Mouse (Mus musculus) kidney, embryonic 14.5 days (tissue): ENCODE measurements around the gene Gnat2. TPM values are rescaled to one million over a fixed set of nuclear protein-coding genes. Genes with fewer than 3 reads are reported as not detected.

Experiments used
- ATAC-seq: fragments of 200-750 bp; cut with Nextera tagmentation; 2 replicates; pipeline ENCODE4 v1.8.0; 2017; ENCODE audit warnings: moderate number of reproducible peaks, mild to moderate bottlenecking, moderate TSS enrichment, moderate library complexity; ENCODE audit not compliant: low FRiP score, low TSS enrichment
- H3K27ac ChIP-seq: fragments of 300-500 bp; sonication (generic); 2 replicates; pipeline ENCODE4 v1.5.1; 2014; ENCODE audit warnings: low read depth, mild to moderate bottlenecking, low read length, moderate library complexity, mixed read lengths
- H3K27me3 ChIP-seq: fragments of 300-500 bp; sonication (generic); 2 replicates; pipeline ENCODE4 v1.6.1; 2014; ENCODE audit warnings: mild to moderate bottlenecking, low read length; ENCODE audit not compliant: control insufficient read depth, insufficient read depth
- H3K36me3 ChIP-seq: fragments of 300-500 bp; sonication (generic); 2 replicates; pipeline ENCODE4 v1.6.1; 2014; ENCODE audit warnings: low read length, mixed read lengths; ENCODE audit not compliant: control insufficient read depth, insufficient read depth
- H3K4me1 ChIP-seq: fragments of 300-500 bp; sonication (generic); 2 replicates; pipeline ENCODE4 v1.6.1; 2014; ENCODE audit warnings: low read length, mixed read lengths; ENCODE audit not compliant: control insufficient read depth, insufficient read depth
- H3K4me2 ChIP-seq: fragments of 300-500 bp; sonication (generic); replicated peaks from 2 replicates; pipeline ENCODE4 v1.6.1; 2014; ENCODE audit warnings: low read depth, mild to moderate bottlenecking, low read length
- H3K4me3 ChIP-seq: fragments of 300-500 bp; sonication (generic); 2 replicates; pipeline ENCODE4 v1.5.1; 2014; ENCODE audit warnings: mild to moderate bottlenecking, low read length
- H3K9ac ChIP-seq: fragments of 300-500 bp; sonication (generic); 2 replicates; pipeline ENCODE4 v1.6.1; 2014; ENCODE audit warnings: low read depth, mild to moderate bottlenecking, low read length, moderate library complexity
- H3K9me3 ChIP-seq: fragments of 300-500 bp; sonication (generic); 2 replicates; pipeline ENCODE4 v1.6.1; 2016; ENCODE audit warnings: low read length; ENCODE audit not compliant: control insufficient read depth
- WGBS: fragments of 180-500 bp; shearing (Covaris S2); extraction: QIAGEN DNeasy Blood & Tissue Kit; methylation state at CpG from one replicate; pipeline ENCODE4 v1.1.7; 2014; 5-methylcytosine and 5-hydroxymethylcytosine counted together
- polyA plus RNA-seq: library from polyadenylated mRNA; unstranded; fragments of >200 nt; fragmentation: Nextera tagmentation; extraction: Ambion mirVana; gene quantifications from 2 replicates; pipeline ENCODE4 v1.2.1, GENCODE M21; 2014

Gene Gnat2
- polyA plus RNA-seq, 1 experiment from 2014 or later: 1.5 TPM

DNA sequence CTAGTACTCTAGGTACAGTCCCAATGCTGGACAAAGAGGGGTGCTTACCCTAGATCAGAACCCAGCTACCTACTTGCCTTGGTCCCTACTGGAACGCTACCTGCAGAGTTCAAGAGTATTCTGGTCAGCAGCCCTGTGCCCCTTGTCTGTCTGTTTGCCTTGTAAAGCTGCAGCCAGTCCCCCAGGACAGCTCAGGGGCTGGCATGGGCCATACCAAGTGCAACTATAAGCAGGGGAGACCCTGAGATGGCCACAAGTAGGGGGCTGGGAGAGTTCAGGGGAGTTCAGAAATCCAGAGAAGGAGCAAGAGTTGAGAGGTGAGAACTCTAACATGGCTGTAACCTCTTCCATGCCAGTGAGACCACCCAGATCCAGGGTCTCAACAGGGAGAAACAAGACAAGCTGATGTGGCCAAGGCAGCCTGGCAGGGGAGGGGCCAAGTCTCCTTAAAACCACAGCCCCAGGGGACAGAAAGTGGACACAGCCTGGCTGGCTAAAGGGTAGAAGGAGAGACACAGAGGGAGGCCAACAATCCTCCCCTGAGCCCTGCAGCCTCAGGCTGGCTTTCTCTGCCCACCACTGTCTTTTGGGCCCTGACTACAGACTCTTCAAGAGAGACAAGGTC, 10.2 kb upstream of the Gnat2 start:
- Histone ChIP-seq H3K4me2 (peak overlapping the region; percentile 2; the same call in 1 of the 2 replicates), H3K27me3 (no peaks in the 10 kb centered on the region), H3K4me3 (no peak overlapping the region), H3K9me3 (no peaks in the 10 kb centered on the region), H3K36me3 (peaks cover 36% of the 10 kb centered on the region), H3K27ac (no peak overlapping the region), H3K4me1 (peaks cover 30% of the 10 kb centered on the region), H3K9ac (0 out of 2 replicates have a peak overlapping the region, but pooled peaks have one; percentile 19)
- no peak for ATAC-seq
- WGBS: 62% methylated on average over 1 of the region's 1 CpGs

GRCm38 (mm10) chr3:108083161-108083560, 9.4 kb upstream of the Gnat2 start:
- peak overlapping the region; percentile 14; the same call in 1 of the 2 replicates for H3K9ac ChIP-seq
- ATAC-seq: no peak
- no peaks in the 10 kb centered on the region for H3K27me3 ChIP-seq
- H3K4me3 ChIP-seq: no peak overlapping the region
- peaks cover 32% of the 10 kb centered on the region for H3K4me1 ChIP-seq
- no peak overlapping the region for H3K4me2 ChIP-seq
- no peak overlapping the region for H3K27ac ChIP-seq
- WGBS: 49% methylated on average over 2 of the region's 2 CpGs
- H3K36me3 ChIP-seq: peaks cover 30% of the 10 kb centered on the region
- no peaks in the 10 kb centered on the region for H3K9me3 ChIP-seq

DNA sequence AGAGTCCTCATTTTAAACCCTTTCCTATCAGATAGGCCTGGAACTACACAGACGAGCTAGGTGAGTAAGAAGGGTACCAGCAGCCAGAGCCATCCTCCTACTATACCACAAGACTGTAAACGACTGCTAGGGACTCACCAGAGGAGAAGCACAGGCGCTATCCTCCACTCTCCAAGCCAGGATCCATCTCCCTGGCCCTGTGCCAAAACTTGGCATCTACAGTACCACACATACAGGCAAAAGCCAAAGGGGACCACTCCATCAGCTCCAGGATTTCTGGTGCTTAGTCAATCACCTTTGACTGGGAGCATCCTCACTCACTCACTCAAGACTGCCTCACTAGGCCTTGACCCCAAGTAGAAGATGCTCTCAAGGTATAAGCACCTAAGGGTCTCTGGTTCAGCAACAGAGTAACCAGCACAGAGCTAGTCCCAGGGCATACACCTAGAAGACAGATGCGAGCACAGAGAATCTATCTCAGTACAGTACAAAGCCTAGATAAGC, 8.6 kb upstream of the Gnat2 start:
- H3K9ac ChIP-seq: peak overlapping the region; percentile 14; the same call in 1 of the 2 replicates
- no peak overlapping the region for H3K27ac ChIP-seq
- H3K36me3 ChIP-seq: peaks cover 23% of the 10 kb centered on the region
- no peaks in the 10 kb centered on the region for H3K27me3 ChIP-seq
- H3K4me2 ChIP-seq: peak overlapping the region; percentile 96
- H3K4me3 ChIP-seq: no peak overlapping the region; the same call in 1 of the 2 replicates
- 85% methylated on average over 4 of the region's 4 CpGs for WGBS
- H3K9me3 ChIP-seq: no peaks in the 10 kb centered on the region
- no peak for ATAC-seq
- H3K4me1 ChIP-seq: peaks cover 32% of the 10 kb centered on the region

GRCm38 (mm10) chr3:108084767-108085270, 7.8 kb upstream of the Gnat2 start:
- Histone ChIP-seq H3K4me2 (peak overlapping the region; percentile 96), H3K36me3 (peaks cover 15% of the 10 kb centered on the region; the same call in 1 of the 2 replicates), H3K27me3 (no peaks in the 10 kb centered on the region), H3K9me3 (no peaks in the 10 kb centered on the region), H3K4me3 (peak overlapping the region; percentile 78), H3K27ac (peak overlapping the region; percentile 94), H3K9ac (peak overlapping the region; percentile 73), H3K4me1 (peaks cover 32% of the 10 kb centered on the region)
- peak; percentile 8 for ATAC-seq
- WGBS: 14% methylated on average over 13 of the region's 13 CpGs

GRCm38 (mm10) chr3:108085281-108085720, 7.3 kb upstream of the Gnat2 start:
- peaks cover 32% of the 10 kb centered on the region for H3K4me1 ChIP-seq
- ATAC-seq: peak; percentile 87
- H3K4me2 ChIP-seq: peak overlapping the region; percentile 96
- H3K36me3 ChIP-seq: peaks cover 10% of the 10 kb centered on the region; the same call in 1 of the 2 replicates
- H3K9ac ChIP-seq: peak overlapping the region; percentile 73
- H3K9me3 ChIP-seq: no peaks in the 10 kb centered on the region
- WGBS: 1% methylated on average over 12 of the region's 14 CpGs
- H3K27ac ChIP-seq: peak overlapping the region; percentile 94
- H3K4me3 ChIP-seq: peak overlapping the region; percentile 78
- H3K27me3 ChIP-seq: no peaks in the 10 kb centered on the region

DNA sequence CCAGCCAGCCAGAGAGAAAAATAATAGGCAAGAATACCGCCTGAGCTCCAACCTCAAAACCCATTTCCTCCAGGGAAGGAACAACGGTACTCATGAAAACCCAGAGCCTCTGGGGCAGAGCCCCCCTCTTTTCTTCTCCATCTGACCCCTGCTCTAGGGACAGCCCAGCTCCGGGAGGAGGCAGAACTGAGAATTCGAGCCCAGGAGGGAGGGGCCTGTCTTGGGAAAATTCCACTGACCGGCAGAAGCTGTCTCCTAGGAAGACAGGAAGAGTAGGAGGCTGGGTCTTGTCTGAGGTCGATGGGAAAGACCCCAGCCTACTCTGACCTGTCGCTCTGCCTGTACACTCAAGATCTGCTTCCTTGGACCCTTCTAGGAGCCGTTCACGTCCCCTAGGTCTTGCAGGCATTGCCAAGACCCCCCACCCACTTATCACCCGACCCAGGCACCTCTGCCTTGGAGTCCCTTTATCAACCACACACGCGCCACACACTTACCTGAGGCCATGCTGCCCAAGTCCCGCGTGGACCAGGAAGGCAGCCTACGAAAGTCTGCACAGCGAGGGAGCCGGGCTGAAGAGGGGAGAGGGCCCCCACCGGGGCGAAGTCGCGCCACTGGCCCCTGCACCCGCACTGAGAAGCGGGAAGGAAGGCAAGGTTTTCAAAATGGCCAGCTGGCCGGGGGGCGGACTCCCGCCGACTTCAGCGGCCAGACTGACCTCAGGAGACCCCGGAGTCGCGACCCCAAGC, 6.7 kb upstream of the Gnat2 start:
- Histone ChIP-seq H3K9me3 (no peaks in the 10 kb centered on the region), H3K36me3 (0 out of 2 replicates have a peak, but pooled peaks cover 4% of the 10 kb centered on the region), H3K27me3 (no peaks in the 10 kb centered on the region), H3K4me2 (peak overlapping the region; percentile 96), H3K27ac (peak overlapping the region; percentile 94), H3K4me3 (peak overlapping the region; percentile 78), H3K4me1 (peaks cover 32% of the 10 kb centered on the region), H3K9ac (peak overlapping the region; percentile 73)
- ATAC-seq: peak; percentile 83
- WGBS: under 1% methylated on average over 31 of the region's 31 CpGs

DNA sequence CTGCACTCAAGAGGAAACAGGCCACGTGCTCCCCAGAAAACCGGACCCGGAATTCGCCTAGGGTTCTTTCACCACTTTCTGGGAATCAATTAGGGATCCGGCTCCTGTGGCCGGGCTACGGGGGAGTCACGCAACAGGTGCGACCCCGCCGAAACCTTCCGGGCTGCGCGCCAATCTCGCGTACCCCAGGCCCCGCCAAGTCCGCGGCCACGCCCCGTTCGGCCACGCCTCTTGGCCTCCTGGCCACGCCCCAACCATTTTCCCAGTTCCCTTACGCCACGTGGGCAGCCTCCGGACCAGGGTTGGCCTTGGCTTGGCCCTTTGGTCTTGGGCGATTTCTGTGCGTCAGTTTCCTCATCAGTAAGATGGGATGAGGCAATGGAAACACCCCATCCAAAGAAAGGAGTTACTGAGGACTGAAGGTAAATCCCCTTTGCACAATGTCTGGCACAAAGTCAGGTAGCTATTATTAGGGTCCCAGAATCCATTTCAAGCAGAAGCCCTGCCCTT, 6.1 kb upstream of the Gnat2 start, which contains the start of gene Ampd2:
TSS of gene Ampd2 (minus strand) at position 182 of the 510 bp plus-strand sequence.
- Histone ChIP-seq H3K27me3 (no peaks in the 10 kb centered on the region), H3K9ac (peak within 1 kb of the TSS; percentile 73), H3K4me2 (peak within 1 kb of the TSS; percentile 96), H3K27ac (peak within 1 kb of the TSS; percentile 94), H3K9me3 (no peaks in the 10 kb centered on the region), H3K4me3 (peak within 1 kb of the TSS; percentile 78), H3K36me3 (0 out of 2 replicates have a peak, but pooled peaks cover 2% of the 10 kb centered on the region), H3K4me1 (peaks cover 31% of the 10 kb centered on the region)
- under 1% methylated on average over 29 of the region's 29 CpGs for WGBS
- peak; percentile 44 for ATAC-seq

DNA sequence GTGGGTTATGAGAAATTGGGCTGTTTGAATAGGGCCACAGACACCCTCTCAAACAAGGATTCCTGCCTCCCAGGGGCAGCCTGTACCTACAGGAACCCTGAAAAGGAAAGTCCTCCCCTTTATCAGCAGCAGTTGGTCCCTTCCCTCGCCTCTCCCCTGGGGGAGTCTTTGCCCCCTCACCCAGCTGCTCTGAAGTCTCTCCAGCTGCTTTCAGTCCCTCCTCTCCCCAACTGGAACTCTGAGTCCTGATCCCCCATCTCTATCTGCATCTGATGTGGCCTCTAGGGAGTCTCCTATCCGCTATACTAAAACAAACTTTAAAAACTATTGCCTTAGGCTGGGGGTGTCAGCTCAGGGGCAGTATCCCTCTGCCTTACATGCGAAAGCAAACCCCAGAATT, 5.3 kb upstream of the Gnat2 start:
- ATAC-seq: no peak
- Histone ChIP-seq H3K4me2 (no peak overlapping the region), H3K27ac (no peak overlapping the region), H3K27me3 (no peaks in the 10 kb centered on the region), H3K4me3 (no peak overlapping the region), H3K9me3 (no peaks in the 10 kb centered on the region), H3K4me1 (peaks cover 23% of the 10 kb centered on the region), H3K9ac (no peak overlapping the region), H3K36me3 (0 out of 2 replicates have a peak, but pooled peaks cover 2% of the 10 kb centered on the region)
- 77% methylated on average over 3 of the region's 3 CpGs for WGBS
